Mouse (Mus musculus) inflammation-experienced regulatory T-cells, adult 6 months (primary cell): Measurements from ENCODE around the gene 3830403N18Rik. TPM values are rescaled to one million over a fixed set of nuclear protein-coding genes. Genes with fewer than 3 reads are reported as not detected.
"Not testable (repeated sequence)": the region's sequence is repeated elsewhere in the genome, so short reads cannot be mapped to it uniquely, and the experiment has no call there.

Source experiments
- ATAC-seq: one replicate; pipeline ENCODE4 v1.8.0; 2017
- polyA plus RNA-seq, 3 experiments: library from polyadenylated mRNA; unstranded; fragments of 100-300 nt; shearing (Covaris generic); gene quantifications; one replicate each; pipeline ENCODE4 v1.2.1; 2017

3830403N18Rik gene
- polyA plus RNA-seq: not detected

- not testable (repeated sequence) for ATAC-seq
Measured at GRCm38 (mm10) chrX:56136336-56136909, at the start of gene 3830403N18Rik. 3830403N18Rik (plus strand) TSS chrX:56136572.

- no peak for ATAC-seq
Measured at GRCm38 (mm10) chrX:56151396-56151795, 15.0 kb downstream of the 3830403N18Rik start.

GRCm38 (mm10) chrX:56186449-56186848, 50.1 kb downstream of the 3830403N18Rik start:
- not testable (repeated sequence) for ATAC-seq

Other genes starting within 250 kb of the 3830403N18Rik start
- not detected for gene Gm773, start 76.3 kb downstream of the 3830403N18Rik start, polyA plus RNA-seq
- 1 to 10 TPM in 2 of 3 experiments, under 1 TPM in 1; 0.75 to 1.8 (median 1.1) TPM for gene Zfp449, start 209.8 kb downstream of the 3830403N18Rik start, polyA plus RNA-seq
- gene Smim10l2a, start 238.0 kb downstream of the 3830403N18Rik start, polyA plus RNA-seq: 1 to 10 TPM; 3.1 to 4.4 (median 4.2) TPM